Mouse (Mus musculus): ENCODE results near the gene Olfr769.

DNA sequence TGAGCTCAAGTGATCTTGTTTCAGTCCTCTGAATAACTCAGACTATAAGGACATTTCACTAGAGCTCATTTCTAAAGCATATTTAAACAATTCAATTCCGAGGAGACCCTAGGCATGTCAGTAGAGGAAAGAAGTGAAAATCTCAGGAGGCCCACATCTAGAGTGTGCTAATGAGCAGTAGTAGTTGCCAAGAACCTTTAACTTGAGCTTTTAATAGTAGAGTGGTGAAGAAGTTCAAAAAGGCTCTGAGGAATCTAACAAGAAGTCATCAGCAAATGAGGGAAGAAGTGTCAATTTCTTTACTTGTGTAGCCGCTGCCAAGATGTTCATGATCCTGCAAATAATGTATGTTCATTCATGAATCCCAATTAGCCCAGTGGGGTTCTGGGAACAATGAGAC, 48.8 kb downstream of the Olfr769 start, which contains the start of gene Olfr766-ps1:
- no peak for TF ChIP-seq CTCF (IDR thresholded peaks at IDR 0.05; ENCODE audit: borderline replicate concordance, extremely low read depth, insufficient read depth, insufficient read length)
- TF ChIP-seq POLR2A (IDR thresholded peaks at IDR 0.05; ENCODE audit: borderline replicate concordance, extremely low read depth, insufficient read depth, insufficient read length, poor library complexity, severe bottlenecking) = no peak

Data from brain, embryonic 14.5 days (tissue).